Mouse (Mus musculus) induced T-regulatory cell, adult 2 months (primary cell): ENCODE results near the gene Nmur1.
A peak's percentile ranks its signal among the peaks of the same experiment; 100 is the strongest.

Experiments used
- DNase-seq: peaks from one replicate; pipeline ENCODE4 v3.0.0-alpha.2; 2012; ENCODE audit warnings: low read depth

Nmur1 gene

GRCm38 (mm10) chr1:86440887-86441723 is 15.1 kb upstream of the Nmur1 start:
- peak; percentile 85 for DNase-seq

GRCm38 (mm10) chr1:86440171-86440886 is 14.3 kb upstream of the Nmur1 start:
- peak; percentile 96 for DNase-seq

GRCm38 (mm10) chr1:86439487-86440170 is 13.6 kb upstream of the Nmur1 start:
- DNase-seq: no peak

- peak; percentile 39 for DNase-seq
Observed at GRCm38 (mm10) chr1:86438501-86438900, 12.5 kb upstream of the Nmur1 start.

GRCm38 (mm10) chr1:86438014-86438319 is 11.9 kb upstream of the Nmur1 start:
- no peak for DNase-seq

- DNase-seq: peak; percentile 68
Observed at GRCm38 (mm10) chr1:86437219-86438013, 11.4 kb upstream of the Nmur1 start.

- DNase-seq: peak; percentile 49
Observed at GRCm38 (mm10) chr1:86435302-86435821, 9.3 kb upstream of the Nmur1 start.

- peak; percentile 100 for DNase-seq
Observed at GRCm38 (mm10) chr1:86434439-86435201, 8.6 kb upstream of the Nmur1 start.

GRCm38 (mm10) chr1:86434001-86434400 is 8.0 kb upstream of the Nmur1 start:
- peak; percentile 82 for DNase-seq

- no peak for DNase-seq
Observed at GRCm38 (mm10) chr1:86433359-86433758, 7.3 kb upstream of the Nmur1 start.

GRCm38 (mm10) chr1:86432778-86433177 is 6.8 kb upstream of the Nmur1 start:
- DNase-seq: peak; percentile 40

- peak; percentile 92 for DNase-seq
Observed at GRCm38 (mm10) chr1:86430056-86430455, 4.0 kb upstream of the Nmur1 start.

GRCm38 (mm10) chr1:86424835-86425547 is 1.0 kb downstream of the Nmur1 start:
- DNase-seq: no peak

GRCm38 (mm10) chr1:86424336-86424735 is 1.7 kb downstream of the Nmur1 start:
- DNase-seq: no peak

- no peak for DNase-seq
Observed at GRCm38 (mm10) chr1:86423879-86424278, 2.1 kb downstream of the Nmur1 start.

GRCm38 (mm10) chr1:86421007-86421406 is 5.0 kb downstream of the Nmur1 start:
- DNase-seq: no peak

- DNase-seq: peak; percentile 72
Observed at GRCm38 (mm10) chr1:86416321-86416720, 9.7 kb downstream of the Nmur1 start.

GRCm38 (mm10) chr1:86415612-86416184 is 10.3 kb downstream of the Nmur1 start:
- peak; percentile 89 for DNase-seq

- peak; percentile 82 for DNase-seq
Observed at GRCm38 (mm10) chr1:86415144-86415543, 10.9 kb downstream of the Nmur1 start.

GRCm38 (mm10) chr1:86414715-86415114 is 11.3 kb downstream of the Nmur1 start:
- peak; percentile 43 for DNase-seq
